Mouse (Mus musculus) bone marrow, adult 2 months (tissue): ENCODE measurements at regions not wholly inside any gene's neighbourhood (a gene's known extent, or its start where the extent isn't known, plus 50 kb on each side); places are given as distances from the start of the nearest gene placed in this dataset.

Experiments
- H3K27ac ChIP-seq: fragments of 200-500 bp; 2 replicates; pipeline ENCODE4 v1.5.1; 2012; ENCODE audit warnings: low read depth, mild to moderate bottlenecking, control low read depth, inconsistent platforms, low read length; ENCODE audit not compliant: control insufficient read depth, poor library complexity, insufficient read depth
- H3K4me1 ChIP-seq: fragments of 200-500 bp; 2 replicates; pipeline ENCODE4 v1.6.1; 2011; ENCODE audit warnings: low read length; ENCODE audit not compliant: control insufficient read depth, insufficient read depth
- H3K4me3 ChIP-seq: fragments of 200-500 bp; replicated peaks from 2 replicates; pipeline ENCODE3; 2011; ENCODE audit warnings: mild to moderate bottlenecking, low read depth, low read length, control low read depth; ENCODE audit not compliant: control insufficient read depth
- CTCF ChIP-seq: fragments of 200-500 bp; IDR thresholded peaks from 2 replicates; pipeline ENCODE4 v1.5.1; 2011; ENCODE audit warnings: low read length, control low read depth; ENCODE audit not compliant: control insufficient read depth, insufficient read depth
- POLR2A ChIP-seq: fragments of 200-500 bp; IDR thresholded peaks from 2 replicates; pipeline ENCODE4 v1.6.1; 2011; ENCODE audit warnings: low read depth, mild to moderate bottlenecking, control low read depth, low read length, borderline replicate concordance; ENCODE audit not compliant: control insufficient read depth
- WGBS: fragments of 180-500 bp; shearing (Covaris S2); methylation state at CpG from one replicate; pipeline ENCODE4 v1.1.7; 2018; 5-methylcytosine and 5-hydroxymethylcytosine counted together

- 69% methylated on average over 7 of the region's 7 CpGs for WGBS
- no peaks in the 10 kb centered on the region for H3K4me1 ChIP-seq
- no peak overlapping the region for H3K4me3 ChIP-seq
- TF ChIP-seq CTCF (no peak), POLR2A (no peak)
- no peak overlapping the region for H3K27ac ChIP-seq
Measured at GRCm38 (mm10) chr3:149295942-149296341, 305.6 kb upstream of the Adgrl2 start.

- 82% methylated on average over 10 of the region's 10 CpGs for WGBS
- TF ChIP-seq CTCF (no peak), POLR2A (no peak)
- H3K27ac ChIP-seq, result no peak overlapping the region
- H3K4me1 ChIP-seq, result no peaks in the 10 kb centered on the region
- H3K4me3 ChIP-seq, result no peak overlapping the region
Measured at GRCm38 (mm10) chr3:149295257-149295831, 305.0 kb upstream of the Adgrl2 start.

DNA sequence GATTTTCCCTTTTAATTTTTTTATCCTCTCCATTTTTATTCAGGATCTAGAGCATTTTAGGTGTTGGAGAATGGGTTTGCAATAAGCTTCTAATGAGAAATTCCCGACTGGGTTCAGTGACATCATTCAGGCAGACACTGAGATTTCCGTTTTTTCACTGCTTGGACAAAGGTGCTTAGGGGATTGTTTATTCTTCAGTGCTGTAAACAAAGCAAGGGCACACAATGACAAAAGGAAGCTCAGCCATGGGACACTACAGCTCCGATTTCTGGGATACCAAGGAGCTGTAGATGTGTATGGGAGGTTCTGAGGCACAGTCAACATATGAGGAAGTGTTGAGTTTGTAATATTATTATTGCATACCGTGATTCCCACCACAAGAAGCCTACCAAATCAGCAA is 304.1 kb upstream of the Adgrl2 start:
- no peak overlapping the region for H3K4me3 ChIP-seq
- H3K27ac ChIP-seq, result no peak overlapping the region
- no peak for TF ChIP-seq POLR2A
- TF ChIP-seq CTCF, result no peak
- 66% methylated on average over 4 of the region's 4 CpGs for WGBS
- H3K4me1 ChIP-seq, result no peaks in the 10 kb centered on the region

GRCm38 (mm10) chr3:149292459-149292858 is 302.1 kb upstream of the Adgrl2 start:
- Histone ChIP-seq H3K27ac (no peak overlapping the region), H3K4me1 (no peaks in the 10 kb centered on the region), H3K4me3 (no peak overlapping the region)
- 90% methylated on average over 3 of the region's 3 CpGs for WGBS
- TF ChIP-seq CTCF, result no peak
- TF ChIP-seq POLR2A, result no peak

- no peak for TF ChIP-seq POLR2A
- no peak for TF ChIP-seq CTCF
- Histone ChIP-seq H3K4me1 (no peaks in the 10 kb centered on the region), H3K4me3 (no peak overlapping the region), H3K27ac (no peak overlapping the region)
- 70% methylated on average over 7 of the region's 7 CpGs for WGBS
Measured at GRCm38 (mm10) chr3:149291473-149291872, 301.1 kb upstream of the Adgrl2 start.

- WGBS, result 39% methylated on average over 8 of the region's 8 CpGs
- H3K27ac ChIP-seq, result no peak overlapping the region
- TF ChIP-seq CTCF, result no peak
- TF ChIP-seq POLR2A, result no peak
- H3K4me3 ChIP-seq, result no peak overlapping the region
- H3K4me1 ChIP-seq, result no peaks in the 10 kb centered on the region
Measured at GRCm38 (mm10) chr3:149290228-149290627, 299.9 kb upstream of the Adgrl2 start.

DNA sequence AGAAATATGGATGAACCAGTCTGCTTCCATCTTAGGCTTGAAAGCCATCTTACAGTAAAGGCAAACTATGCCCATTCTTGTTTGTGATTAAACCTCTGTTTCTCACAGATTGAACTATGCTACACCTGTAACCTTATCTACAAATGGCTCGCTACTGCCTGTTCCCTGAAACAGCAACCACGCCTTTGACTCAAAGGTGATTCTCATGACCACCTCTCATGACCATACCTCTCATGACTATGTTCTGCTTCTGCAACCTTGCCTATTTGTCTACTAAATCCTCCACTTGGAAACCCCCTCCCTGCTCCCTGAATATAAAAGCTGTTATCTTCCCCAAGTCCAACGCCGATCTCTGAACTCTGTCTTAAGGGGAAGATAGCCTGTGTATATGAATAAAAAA is 296.7 kb upstream of the Adgrl2 start:
- Histone ChIP-seq H3K4me1 (no peaks in the 10 kb centered on the region), H3K27ac (no peak overlapping the region), H3K4me3 (no peak overlapping the region)
- no peak for TF ChIP-seq POLR2A
- no peak for TF ChIP-seq CTCF
- 80% methylated on average over 4 of the region's 4 CpGs for WGBS

- Histone ChIP-seq H3K4me3 (no peak overlapping the region), H3K27ac (no peak overlapping the region), H3K4me1 (peaks cover 1% of the 10 kb centered on the region; the same call in 1 of the 2 replicates)
- 77% methylated on average over 4 of the region's 4 CpGs for WGBS
- TF ChIP-seq POLR2A, result no peak
- no peak for TF ChIP-seq CTCF
Measured at GRCm38 (mm10) chr3:149284976-149285375, 294.6 kb upstream of the Adgrl2 start.
